Mouse (Mus musculus): ENCODE data around the gene Fcnb. TPM values are rescaled to one million over a fixed set of nuclear protein-coding genes. Genes with fewer than 3 reads are reported as not detected.

Gene Fcnb
- total RNA-seq, 4 experiments from 2014 or later: not detected

GRCm38 (mm10) chr2:28034011-28034710 lies 50.5 kb downstream of the Fcnb start:
- DNase-seq (ENCODE audit: low spot score in 2 of 2): no peak

- no peak for DNase-seq (ENCODE audit: low spot score in 2 of 2)
Measured at GRCm38 (mm10) chr2:28032469-28032868, 52.2 kb downstream of the Fcnb start.

- no peak for DNase-seq (ENCODE audit: low spot score in 2 of 2)
Measured at GRCm38 (mm10) chr2:28031860-28032259, 52.8 kb downstream of the Fcnb start.

Other genes starting within 250 kb of the Fcnb start
- 1 to 10 TPM; 5.9 to 8.1 (median 7.3) TPM for gene Col5a1, start 198.5 kb downstream of the Fcnb start, total RNA-seq (2022)
- 1,000 to 10,000 TPM; 1,109 to 1,183 (median 1,132) TPM for gene Olfm1, start 108.1 kb upstream of the Fcnb start, total RNA-seq (2022)

Data from left cerebral cortex, adult 8-10 months (tissue).